Mouse (Mus musculus) lung, embryonic 16.5 days (tissue): Measurements from ENCODE around the gene Dlgap1. TPM values are rescaled to one million over a fixed set of nuclear protein-coding genes. Genes with fewer than 3 reads are reported as not detected.

Source experiments
- ATAC-seq: fragments of 200-750 bp; cut with Nextera tagmentation; 2 replicates; pipeline ENCODE4 v1.8.0; 2017; ENCODE audit warnings: low read depth, mild to moderate bottlenecking, moderate library complexity
- H3K27ac ChIP-seq: fragments of 300-500 bp; sonication (generic); 2 replicates; pipeline ENCODE4 v1.5.1; 2014; ENCODE audit warnings: mild to moderate bottlenecking, control low read depth, low read length
- H3K27me3 ChIP-seq: fragments of 300-500 bp; sonication (generic); 2 replicates; pipeline ENCODE4 v1.6.1; 2014; ENCODE audit warnings: low read depth, low read length, mixed read lengths; ENCODE audit not compliant: control insufficient read depth, insufficient read depth
- H3K36me3 ChIP-seq: fragments of 300-500 bp; sonication (generic); 2 replicates; pipeline ENCODE4 v1.6.1; 2014; ENCODE audit warnings: low read length; ENCODE audit not compliant: control insufficient read depth, insufficient read depth
- H3K4me1 ChIP-seq: fragments of 300-500 bp; sonication (generic); replicated peaks from 2 replicates; pipeline ENCODE4 v1.6.1; 2014; ENCODE audit warnings: low read length, mixed read lengths; ENCODE audit not compliant: control insufficient read depth, insufficient read depth
- H3K4me2 ChIP-seq: fragments of 300-500 bp; sonication (generic); 2 replicates; pipeline ENCODE4 v1.6.1; 2014; ENCODE audit warnings: low read depth, low read length, control low read depth
- H3K4me3 ChIP-seq: fragments of 300-500 bp; sonication (generic); 2 replicates; pipeline ENCODE4 v1.5.1; 2014; ENCODE audit warnings: mild to moderate bottlenecking, low read length, control low read depth
- H3K9ac ChIP-seq: fragments of 300-500 bp; sonication (generic); 2 replicates; pipeline ENCODE4 v1.6.1; 2014; ENCODE audit warnings: low read length, control low read depth
- H3K9me3 ChIP-seq: fragments of 300-500 bp; sonication (generic); 2 replicates; pipeline ENCODE4 v1.6.1; 2016; ENCODE audit warnings: low read length; ENCODE audit not compliant: control insufficient read depth
- WGBS: fragments of 180-500 bp; shearing (Covaris S2); extraction: QIAGEN DNeasy Blood & Tissue Kit; methylation state at CpG from one replicate; pipeline ENCODE4 v1.1.7; 2014; 5-methylcytosine and 5-hydroxymethylcytosine counted together
- polyA plus RNA-seq: library from polyadenylated mRNA; unstranded; fragments of >200 nt; fragmentation: Nextera tagmentation; extraction: Ambion mirVana; gene quantifications from 2 replicates; pipeline ENCODE4 v1.2.1, GENCODE M21; 2015

Gene Dlgap1
- polyA plus RNA-seq, 1 experiment from 2014 or later = 0.70 TPM

GRCm38 (mm10) chr17:70794722-70795121 lies 825.8 kb downstream of the Dlgap1 start:
- Histone ChIP-seq H3K4me2 (peak overlapping the region; percentile 11; the same call in 1 of the 2 replicates), H3K4me1 (peaks cover 8% of the 10 kb centered on the region), H3K9me3 (no peaks in the 10 kb centered on the region), H3K36me3 (no peaks in the 10 kb centered on the region), H3K9ac (no peak overlapping the region), H3K27me3 (no peaks in the 10 kb centered on the region), H3K27ac (peak overlapping the region; percentile 59), H3K4me3 (no peak overlapping the region)
- ATAC-seq = no peak
- 34% methylated on average over 6 of the region's 6 CpGs for WGBS

GRCm38 (mm10) chr17:70795196-70795595 lies 826.3 kb downstream of the Dlgap1 start:
- Histone ChIP-seq H3K27ac (no peak overlapping the region), H3K27me3 (no peaks in the 10 kb centered on the region), H3K4me3 (no peak overlapping the region), H3K4me2 (no peak overlapping the region), H3K9ac (no peak overlapping the region), H3K9me3 (no peaks in the 10 kb centered on the region), H3K4me1 (peaks cover 8% of the 10 kb centered on the region), H3K36me3 (no peaks in the 10 kb centered on the region)
- WGBS = 68% methylated on average over 4 of the region's 4 CpGs
- no peak for ATAC-seq

DNA sequence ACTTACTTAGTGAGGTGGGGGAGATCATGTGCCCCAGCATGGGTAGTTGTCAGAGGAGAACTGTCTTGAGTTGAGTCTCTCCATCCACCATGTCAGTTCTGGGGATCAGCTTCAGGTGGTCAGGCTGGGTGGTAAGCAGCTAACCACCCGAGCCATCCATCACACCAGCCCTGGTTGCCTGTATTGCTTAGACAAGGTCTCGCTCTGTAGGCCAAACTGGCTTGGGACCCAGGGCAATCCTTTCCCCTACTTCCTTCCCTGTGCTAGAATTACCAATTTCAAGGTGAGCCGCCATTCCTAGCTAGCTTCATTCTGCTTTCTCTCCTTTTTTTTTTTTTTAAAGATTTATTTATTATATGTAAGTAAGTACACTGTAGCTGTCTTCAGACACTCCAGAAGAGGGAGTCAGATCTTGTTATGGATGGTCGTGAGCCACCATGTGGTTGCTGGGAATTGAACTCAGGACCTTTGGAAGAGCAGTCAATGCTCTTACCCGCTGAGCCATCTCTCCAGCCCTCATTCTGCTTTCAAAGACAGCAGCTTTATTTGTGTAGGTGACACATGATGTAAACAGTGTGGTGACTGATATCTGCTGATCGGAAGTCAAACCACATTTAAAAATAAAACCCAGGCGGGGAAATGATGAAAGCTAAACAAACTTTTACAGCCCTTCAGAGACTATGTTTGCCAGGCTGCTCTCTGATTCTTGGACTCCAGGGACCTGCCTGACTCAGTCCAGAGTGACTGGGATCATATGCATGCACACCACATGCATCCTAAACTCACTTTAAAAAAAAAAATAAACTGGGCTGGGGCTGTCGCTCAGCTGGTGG lies 828.3 kb downstream of the Dlgap1 start:
- 51% methylated on average over 8 of the region's 8 CpGs for WGBS
- H3K9ac ChIP-seq = no peak overlapping the region
- H3K4me2 ChIP-seq = no peak overlapping the region
- H3K9me3 ChIP-seq = no peaks in the 10 kb centered on the region
- peaks cover 8% of the 10 kb centered on the region for H3K4me1 ChIP-seq
- no peak overlapping the region for H3K4me3 ChIP-seq
- H3K27me3 ChIP-seq = no peaks in the 10 kb centered on the region
- H3K27ac ChIP-seq = no peak overlapping the region
- ATAC-seq = peak; percentile 48; the same call in 1 of the 2 replicates
- H3K36me3 ChIP-seq = no peaks in the 10 kb centered on the region

GRCm38 (mm10) chr17:70797773-70798045 lies 828.8 kb downstream of the Dlgap1 start:
- Histone ChIP-seq H3K4me2 (no peak overlapping the region), H3K27me3 (no peaks in the 10 kb centered on the region), H3K27ac (no peak overlapping the region), H3K4me3 (no peak overlapping the region), H3K4me1 (peaks cover 8% of the 10 kb centered on the region), H3K9me3 (no peaks in the 10 kb centered on the region), H3K9ac (no peak overlapping the region), H3K36me3 (no peaks in the 10 kb centered on the region)
- WGBS = 55% methylated on average over 1 of the region's 1 CpGs
- 0 out of 2 replicates have a peak, but pooled peaks have one; percentile 11 for ATAC-seq

GRCm38 (mm10) chr17:70799266-70799665 lies 830.4 kb downstream of the Dlgap1 start:
- ATAC-seq = no peak
- no peaks in the 10 kb centered on the region for H3K27me3 ChIP-seq

DNA sequence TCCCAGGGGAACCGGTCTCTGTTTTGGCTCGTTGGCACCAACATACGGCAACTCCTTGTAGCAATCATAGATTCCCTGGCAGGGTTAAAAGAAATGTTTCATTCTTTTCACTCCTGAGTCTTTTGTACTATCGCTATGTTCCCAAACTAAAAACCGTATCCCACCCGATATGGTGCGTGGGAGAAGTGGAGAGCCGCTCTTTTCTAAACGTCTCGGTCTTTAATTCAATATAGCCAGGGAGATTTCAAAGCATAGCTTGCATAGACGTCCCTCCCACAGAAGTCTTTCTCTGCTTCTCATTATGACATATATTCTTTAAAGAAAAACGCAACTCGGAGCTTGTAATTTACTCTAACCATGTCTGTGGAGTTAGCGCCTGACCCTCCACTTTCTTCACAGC lies 833.1 kb downstream of the Dlgap1 start:
- H3K9ac ChIP-seq = no peak overlapping the region
- H3K9me3 ChIP-seq = no peaks in the 10 kb centered on the region
- WGBS = 83% methylated on average over 14 of the region's 14 CpGs
- no peaks in the 10 kb centered on the region for H3K27me3 ChIP-seq
- H3K4me1 ChIP-seq = no peaks in the 10 kb centered on the region
- no peak overlapping the region for H3K4me2 ChIP-seq
- H3K4me3 ChIP-seq = no peak overlapping the region
- H3K36me3 ChIP-seq = no peaks in the 10 kb centered on the region
- ATAC-seq = no peak
- no peak overlapping the region for H3K27ac ChIP-seq

More at GRCm38 (mm10) chr17:70799266-70799665, 830.4 kb downstream of the Dlgap1 start:
- Histone ChIP-seq H3K9ac (no peak overlapping the region), H3K4me2 (no peak overlapping the region), H3K9me3 (no peaks in the 10 kb centered on the region), H3K4me3 (no peak overlapping the region), H3K36me3 (no peaks in the 10 kb centered on the region), H3K27ac (no peak overlapping the region), H3K4me1 (peaks cover 5% of the 10 kb centered on the region)
- 68% methylated on average over 4 of the region's 4 CpGs for WGBS

- no peak for ATAC-seq
- H3K27ac ChIP-seq = no peak overlapping the region
- H3K4me1 ChIP-seq = no peaks in the 10 kb centered on the region
- H3K4me2 ChIP-seq = no peak overlapping the region
- no peak overlapping the region for H3K4me3 ChIP-seq
- no peaks in the 10 kb centered on the region for H3K9me3 ChIP-seq
- no peaks in the 10 kb centered on the region for H3K36me3 ChIP-seq
- 91% methylated on average over 9 of the region's 9 CpGs for WGBS
- no peaks in the 10 kb centered on the region for H3K27me3 ChIP-seq
- H3K9ac ChIP-seq = no peak overlapping the region
These were observed 837.0 kb downstream of the Dlgap1 start for GRCm38 (mm10) chr17:70805866-70806265.

DNA sequence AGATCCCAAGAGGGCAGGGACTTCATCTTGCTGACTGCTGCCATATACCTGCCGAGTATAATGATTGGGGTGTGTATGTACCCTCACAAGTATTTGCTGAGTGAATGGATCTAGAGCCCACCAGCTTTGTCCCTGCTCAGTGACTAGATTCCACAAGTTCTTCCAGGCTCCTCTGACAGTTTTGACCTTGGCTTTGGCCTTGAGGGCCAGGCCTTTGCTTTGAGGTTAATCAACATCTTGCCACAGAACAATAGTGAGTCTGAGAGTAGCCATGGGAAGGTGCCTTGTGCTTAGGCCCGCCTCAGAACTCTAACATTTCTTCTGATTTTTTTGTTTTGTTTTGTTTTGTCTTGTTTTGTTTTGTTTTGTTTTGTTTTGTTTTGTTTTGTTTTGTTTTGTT lies 837.7 kb downstream of the Dlgap1 start:
- H3K36me3 ChIP-seq = no peaks in the 10 kb centered on the region
- no peaks in the 10 kb centered on the region for H3K9me3 ChIP-seq
- H3K9ac ChIP-seq = no peak overlapping the region
- H3K4me1 ChIP-seq = no peaks in the 10 kb centered on the region
- no peaks in the 10 kb centered on the region for H3K27me3 ChIP-seq
- H3K27ac ChIP-seq = no peak overlapping the region
- no peak overlapping the region for H3K4me2 ChIP-seq
- H3K4me3 ChIP-seq = no peak overlapping the region
- WGBS = 88% methylated on average over 2 of the region's 2 CpGs
- ATAC-seq = no peak

DNA sequence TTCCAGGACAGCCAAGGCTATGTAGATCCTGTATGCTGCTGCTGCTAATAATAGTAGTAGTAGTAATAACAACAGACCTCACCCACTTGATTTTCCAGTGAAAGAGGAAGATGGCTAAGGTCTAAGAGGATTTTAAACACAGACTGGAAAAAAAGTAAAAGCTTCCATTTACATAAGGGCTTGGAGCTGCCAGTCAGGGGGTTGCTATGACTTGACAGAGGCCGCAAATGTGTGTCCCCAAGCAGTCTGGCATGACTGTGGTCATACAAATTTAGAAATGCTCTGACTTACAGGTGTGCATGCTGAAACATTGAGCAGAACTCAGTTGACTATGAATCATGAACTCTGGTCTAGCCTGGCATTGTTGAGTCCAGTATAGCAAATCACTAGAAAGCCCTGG lies 839.0 kb downstream of the Dlgap1 start:
- ATAC-seq = no peak

More for the DNA sequence above, 839.0 kb downstream of the Dlgap1 start:
- Histone ChIP-seq H3K4me1 (no peaks in the 10 kb centered on the region), H3K4me3 (no peak overlapping the region), H3K36me3 (no peaks in the 10 kb centered on the region), H3K27ac (no peak overlapping the region), H3K27me3 (no peaks in the 10 kb centered on the region), H3K9ac (no peak overlapping the region), H3K4me2 (no peak overlapping the region), H3K9me3 (no peaks in the 10 kb centered on the region)
- WGBS = 88% methylated on average over 1 of the region's 1 CpGs
